Mouse (Mus musculus): Measurements from ENCODE around the gene Atp12a. TPM values are rescaled to one million over a fixed set of nuclear protein-coding genes. Genes with fewer than 3 reads are reported as not detected.

Atp12a gene
- polyA plus RNA-seq, 1 experiment from 2014 or later, result 0.43 TPM

- Histone ChIP-seq H3K36me3 (no peaks in the 10 kb centered on the region), H3K4me3 (no peak overlapping the region), H3K9ac (no peak overlapping the region), H3K27ac (no peak overlapping the region), H3K4me2 (replicated peaks) (no peak overlapping the region), H3K4me1 (no peaks in the 10 kb centered on the region), H3K9me3 (no peaks in the 10 kb centered on the region), H3K27me3 (no peaks in the 10 kb centered on the region)
- 85% methylated on average over 3 of the region's 3 CpGs for WGBS
- no peak for ATAC-seq (ENCODE audit: low FRiP score, low read depth)
Measured at GRCm38 (mm10) chr14:56390247-56390646, 25.4 kb downstream of the Atp12a start.

GRCm38 (mm10) chr14:56393704-56394312 is 28.9 kb downstream of the Atp12a start:
- no peaks in the 10 kb centered on the region for H3K9me3 ChIP-seq
- H3K4me2 ChIP-seq (replicated peaks), result no peak overlapping the region
- H3K27me3 ChIP-seq, result no peaks in the 10 kb centered on the region
- H3K4me1 ChIP-seq, result no peaks in the 10 kb centered on the region
- no peak overlapping the region for H3K9ac ChIP-seq
- no peak for ATAC-seq (ENCODE audit: low FRiP score, low read depth)
- no peak overlapping the region for H3K4me3 ChIP-seq
- 22% methylated on average over 2 of the region's 2 CpGs for WGBS
- no peak overlapping the region for H3K27ac ChIP-seq
- no peaks in the 10 kb centered on the region for H3K36me3 ChIP-seq

DNA sequence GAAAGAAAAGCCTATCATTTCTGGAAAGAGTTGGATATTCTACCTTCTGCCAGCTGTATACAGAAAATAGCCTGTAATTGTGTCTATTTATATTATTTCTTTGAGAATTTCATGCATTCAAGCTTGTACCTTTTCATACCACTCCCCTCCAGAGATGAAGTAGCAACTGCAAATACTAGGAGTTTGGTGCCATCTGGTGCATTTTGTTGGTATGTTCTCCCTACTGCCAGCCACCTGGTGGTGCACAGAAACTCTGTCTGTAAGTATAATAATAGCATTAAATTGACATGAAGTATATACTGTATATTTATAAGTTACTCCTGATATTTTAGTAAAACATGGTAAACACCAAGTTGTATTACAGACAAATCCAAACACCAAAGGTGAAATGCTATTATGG is 33.1 kb downstream of the Atp12a start:
- no peak overlapping the region for H3K9ac ChIP-seq
- no peak for ATAC-seq (ENCODE audit: low FRiP score, low read depth)
- H3K4me2 ChIP-seq (replicated peaks), result no peak overlapping the region

DNA sequence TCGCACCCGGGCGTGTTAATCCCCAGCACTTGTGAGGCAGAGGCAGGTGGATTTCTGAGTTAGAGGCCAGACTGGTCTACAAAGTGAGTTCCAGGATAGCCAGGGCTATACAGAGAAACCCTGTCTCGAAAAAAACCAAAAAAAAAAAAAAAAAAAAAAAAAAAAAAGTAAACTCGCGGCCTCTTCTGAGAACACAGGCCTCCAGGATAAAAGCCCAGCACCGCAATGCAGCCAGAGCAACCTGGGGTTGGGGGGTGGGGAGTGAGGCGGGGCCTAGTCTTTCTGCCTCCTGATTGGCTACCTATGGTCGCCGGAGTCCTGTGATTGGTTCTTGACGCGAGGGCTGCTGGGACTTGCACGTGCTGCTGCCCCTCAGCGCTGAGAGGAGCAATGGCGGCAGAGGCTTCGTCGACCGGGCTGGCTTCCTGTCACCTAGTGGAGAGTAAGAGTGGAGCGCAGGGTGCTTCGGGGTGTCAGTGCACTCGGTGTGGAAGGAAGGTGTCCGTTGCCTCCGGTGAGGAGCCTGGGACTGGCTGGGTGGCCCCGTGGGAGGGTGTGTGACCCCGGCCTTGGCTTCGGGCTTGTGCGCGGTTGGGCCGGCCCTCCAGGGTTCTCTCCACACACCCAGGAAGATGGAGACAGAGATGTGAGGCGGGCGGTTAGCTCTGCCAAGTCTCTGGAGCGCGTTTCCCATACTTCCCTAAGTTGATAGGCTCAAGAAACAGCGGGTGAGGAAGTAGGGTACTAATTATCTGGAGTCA is 37.6 kb downstream of the Atp12a start, which contains the start of gene Rnf17:
Rnf17 (plus strand) TSS at position 271 of the 761 bp plus-strand sequence.
- Histone ChIP-seq H3K9me3 (no peaks in the 10 kb centered on the region), H3K4me3 (peak within 1 kb of the TSS; percentile 11; the same call in 1 of the 2 replicates), H3K9ac (no peak within 1 kb of the TSS), H3K4me1 (no peaks in the 10 kb centered on the region), H3K36me3 (no peaks in the 10 kb centered on the region), H3K27ac (no peak within 1 kb of the TSS), H3K4me2 (replicated peaks) (peak within 1 kb of the TSS; percentile 27; the same call in 1 of the 2 replicates), H3K27me3 (no peaks in the 10 kb centered on the region)
- 73% methylated on average over 34 of the region's 34 CpGs for WGBS
- ATAC-seq (ENCODE audit: low FRiP score, low read depth), result no peak

More for the DNA sequence above, 33.1 kb downstream of the Atp12a start:
- no peaks in the 10 kb centered on the region for H3K9me3 ChIP-seq
- no peaks in the 10 kb centered on the region for H3K36me3 ChIP-seq
- H3K4me1 ChIP-seq, result no peaks in the 10 kb centered on the region
- H3K27me3 ChIP-seq, result no peaks in the 10 kb centered on the region
- no peak overlapping the region for H3K27ac ChIP-seq
- no peak overlapping the region for H3K4me3 ChIP-seq

GRCm38 (mm10) chr14:56403072-56403375 is 38.2 kb downstream of the Atp12a start:
- no peaks in the 10 kb centered on the region for H3K36me3 ChIP-seq
- no peak overlapping the region for H3K4me3 ChIP-seq
- H3K27me3 ChIP-seq, result no peaks in the 10 kb centered on the region
- ATAC-seq (ENCODE audit: low FRiP score, low read depth), result no peak
- H3K4me2 ChIP-seq (replicated peaks), result no peak overlapping the region
- 92% methylated on average over 2 of the region's 2 CpGs for WGBS
- H3K9ac ChIP-seq, result no peak overlapping the region
- H3K4me1 ChIP-seq, result no peaks in the 10 kb centered on the region
- H3K27ac ChIP-seq, result no peak overlapping the region
- H3K9me3 ChIP-seq, result no peaks in the 10 kb centered on the region

Other genes starting within 250 kb of the Atp12a start
- not detected in 2 replicates for gene Gzme, start 244.4 kb upstream of the Atp12a start, polyA plus RNA-seq (2015; fragmentation: Nextera tagmentation; extraction: Ambion mirVana)
- gene Gzmd, start 232.5 kb upstream of the Atp12a start, polyA plus RNA-seq (2015; fragmentation: Nextera tagmentation; extraction: Ambion mirVana), result not detected in 2 replicates
- not detected in 2 replicates for gene Gzmg, start 205.5 kb upstream of the Atp12a start, polyA plus RNA-seq (2015; fragmentation: Nextera tagmentation; extraction: Ambion mirVana)
- gene Gzmn, start 190.5 kb upstream of the Atp12a start, polyA plus RNA-seq (2015; fragmentation: Nextera tagmentation; extraction: Ambion mirVana), result not detected in 2 replicates
- gene Gzmf, start 153.7 kb upstream of the Atp12a start, polyA plus RNA-seq (2015; fragmentation: Nextera tagmentation; extraction: Ambion mirVana), result not detected in 2 replicates
- gene Gzmc, start 130.4 kb upstream of the Atp12a start, polyA plus RNA-seq (2015; fragmentation: Nextera tagmentation; extraction: Ambion mirVana), result not detected in 2 replicates
- gene Gzmb, start 102.8 kb upstream of the Atp12a start, polyA plus RNA-seq (2015; fragmentation: Nextera tagmentation; extraction: Ambion mirVana), result 1.1 and 1.2 TPM in 2 replicates
- gene Rnf17, start 37.5 kb downstream of the Atp12a start, polyA plus RNA-seq (2015; fragmentation: Nextera tagmentation; extraction: Ambion mirVana), result 1.3 and 1.4 TPM in 2 replicates
- 11.2 and 11.6 TPM in 2 replicates for gene Cenpj, start 210.4 kb downstream of the Atp12a start, polyA plus RNA-seq (2015; fragmentation: Nextera tagmentation; extraction: Ambion mirVana)
- gene Parp4, start 210.6 kb downstream of the Atp12a start, polyA plus RNA-seq (2015; fragmentation: Nextera tagmentation; extraction: Ambion mirVana), result 2.3 and 3.2 TPM in 2 replicates

Data from limb, embryonic 13.5 days (tissue).